Mouse (Mus musculus) heart, postnatal 4 days (tissue): Measurements from ENCODE around the gene Inpp5k. TPM values are rescaled to one million over a fixed set of nuclear protein-coding genes. Genes with fewer than 3 reads are reported as not detected.
"Not testable (repeated sequence)": the region's sequence is repeated elsewhere in the genome, so short reads cannot be mapped to it uniquely, and the experiment has no call there.

Experiments
- DNase-seq: peaks from one replicate; pipeline ENCODE4 v3.0.0; 2021
- total RNA-seq, 2 experiments: library from RNA; stranded (reverse); gene quantifications; 2 replicates each; pipeline ENCODE4 v1.2.3; 2021

Inpp5k gene
- total RNA-seq, 2 experiments from 2014 or later = 23.4 to 26.9 TPM

GRCm38 (mm10) chr11:75678747-75679438, 48.1 kb downstream of the Inpp5k start, which contains the start of gene Crk:
Crk (plus strand) TSS chr11:75679259.
- peak; percentile 99 for DNase-seq

GRCm38 (mm10) chr11:75679439-75680171, 48.8 kb downstream of the Inpp5k start:
- DNase-seq = peak; percentile 75

GRCm38 (mm10) chr11:75684462-75684861, 53.7 kb downstream of the Inpp5k start:
- DNase-seq = no peak

GRCm38 (mm10) chr11:75684956-75685355, 54.2 kb downstream of the Inpp5k start:
- DNase-seq = no peak

- DNase-seq = no peak
Measured at GRCm38 (mm10) chr11:75687343-75687993, 56.7 kb downstream of the Inpp5k start.

GRCm38 (mm10) chr11:75688132-75688531, 57.3 kb downstream of the Inpp5k start:
- no peak for DNase-seq

- DNase-seq = no peak
Measured at GRCm38 (mm10) chr11:75689977-75690376, 59.2 kb downstream of the Inpp5k start.

GRCm38 (mm10) chr11:75691047-75691446, 60.3 kb downstream of the Inpp5k start:
- no peak for DNase-seq

- DNase-seq = no peak
Measured at GRCm38 (mm10) chr11:75693570-75693969, 62.8 kb downstream of the Inpp5k start.

- DNase-seq = not testable (repeated sequence)
Measured at GRCm38 (mm10) chr11:75697464-75697863, 66.7 kb downstream of the Inpp5k start.

Other genes starting within 250 kb of the Inpp5k start
- gene Serpinf1, start 208.3 kb upstream of the Inpp5k start, total RNA-seq = 10 to 100 TPM; 12.7 to 16.9 TPM
- gene Serpinf2, start 191.4 kb upstream of the Inpp5k start, total RNA-seq = under 1 TPM in 1 of 2 experiments, not detected in 1; 0.11 TPM
- 1 to 10 TPM; 5.2 to 6.0 TPM for gene Wdr81, start 176.3 kb upstream of the Inpp5k start, total RNA-seq
- gene Tlcd2, start 169.3 kb upstream of the Inpp5k start, total RNA-seq = 1 to 10 TPM; 6.1 to 6.7 TPM
- gene Prpf8, start 144.2 kb upstream of the Inpp5k start, total RNA-seq = 100 to 1,000 TPM; 113 to 115 TPM
- gene Rilp, start 120.9 kb upstream of the Inpp5k start, total RNA-seq = 10 to 100 TPM; 24.5 to 24.7 TPM
- gene Scarf1, start 117.4 kb upstream of the Inpp5k start, total RNA-seq = 10 to 100 TPM; 14.5 to 15.0 TPM
- 10 to 100 TPM in 1 of 2 experiments, 1 to 10 TPM in 1; 8.9 to 10.5 TPM for gene Slc43a2, start 99.3 kb upstream of the Inpp5k start, total RNA-seq
- gene Pitpna, start 42.9 kb upstream of the Inpp5k start, total RNA-seq = 100 to 1,000 TPM; 150 to 155 TPM
- 100 to 1,000 TPM; 158 to 160 TPM for gene Myo1c, start 19.5 kb downstream of the Inpp5k start, total RNA-seq
- 100 to 1,000 TPM; 117 to 123 TPM for gene Crk, start 48.3 kb downstream of the Inpp5k start, total RNA-seq
- 100 to 1,000 TPM; 826 to 885 TPM for gene Ywhae, start 101.9 kb downstream of the Inpp5k start, total RNA-seq
- under 1 TPM; 0.33 to 0.47 TPM for gene Doc2b, start 165.1 kb downstream of the Inpp5k start, total RNA-seq